Mouse (Mus musculus): Measurements from ENCODE around the gene Gss.
"Not testable (repeated sequence)": the region's sequence is repeated elsewhere in the genome, so short reads cannot be mapped to it uniquely, and the experiment has no call there.

Gss gene

GRCm38 (mm10) chr2:155574700-155575099 is 17.9 kb downstream of the Gss start:
- no peak for DNase-seq (ENCODE audit: low spot score in 2 of 2)

- DNase-seq (ENCODE audit: low spot score in 2 of 2) = no peak
These were observed 18.6 kb downstream of the Gss start for GRCm38 (mm10) chr2:155573996-155574395.

GRCm38 (mm10) chr2:155573001-155573400 is 19.6 kb downstream of the Gss start:
- no peak for DNase-seq (ENCODE audit: low spot score in 2 of 2)

DNA sequence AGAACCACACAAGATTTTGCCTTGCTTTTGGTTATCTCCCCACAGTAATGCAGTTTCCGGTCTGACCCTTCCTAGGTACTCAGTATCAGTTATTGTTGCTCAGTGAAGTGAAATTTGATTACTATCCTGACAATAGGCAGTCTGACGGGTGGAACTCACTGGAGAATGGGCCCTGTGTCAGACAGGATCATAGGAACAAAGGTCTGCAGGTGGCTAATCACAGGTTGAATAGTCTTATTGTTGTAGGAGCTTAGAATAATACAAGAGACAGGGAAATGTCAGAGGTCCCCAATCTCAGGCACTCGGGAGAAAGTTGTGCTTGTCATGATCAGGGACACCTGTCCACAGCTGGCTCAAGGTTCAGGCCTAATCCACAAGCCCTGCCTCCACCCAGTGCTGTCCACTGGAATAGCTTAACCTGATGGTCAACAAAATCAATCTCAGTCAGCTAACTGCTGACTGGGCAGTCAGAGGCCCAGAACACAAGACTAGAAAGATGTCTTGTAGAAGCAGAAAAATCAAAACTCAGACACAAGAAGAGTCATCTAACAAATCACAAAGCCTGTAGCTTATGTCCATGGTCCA is 23.3 kb downstream of the Gss start:
- DNase-seq (ENCODE audit: low spot score in 2 of 2) = no peak

DNA sequence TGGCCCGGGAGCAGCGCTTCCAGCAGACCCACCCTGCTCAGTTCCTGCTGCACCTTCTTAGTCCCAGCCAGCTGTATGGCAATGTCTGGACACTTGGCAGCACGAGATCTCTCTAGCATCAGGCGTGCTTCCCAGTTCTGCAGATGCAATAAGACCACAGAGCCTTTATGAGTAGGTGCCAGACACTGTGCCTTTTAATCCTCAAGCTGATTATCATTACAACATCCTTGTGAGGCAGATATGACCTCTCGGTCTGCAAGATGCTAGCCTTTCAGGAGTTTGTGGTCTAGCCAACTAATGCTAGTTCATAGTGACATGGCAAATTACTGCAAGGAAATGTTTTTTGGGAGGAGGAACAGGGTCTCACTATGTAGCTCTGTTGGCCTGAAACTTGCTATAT is 24.9 kb downstream of the Gss start:
- DNase-seq (ENCODE audit: low spot score in 2 of 2) = no peak

DNA sequence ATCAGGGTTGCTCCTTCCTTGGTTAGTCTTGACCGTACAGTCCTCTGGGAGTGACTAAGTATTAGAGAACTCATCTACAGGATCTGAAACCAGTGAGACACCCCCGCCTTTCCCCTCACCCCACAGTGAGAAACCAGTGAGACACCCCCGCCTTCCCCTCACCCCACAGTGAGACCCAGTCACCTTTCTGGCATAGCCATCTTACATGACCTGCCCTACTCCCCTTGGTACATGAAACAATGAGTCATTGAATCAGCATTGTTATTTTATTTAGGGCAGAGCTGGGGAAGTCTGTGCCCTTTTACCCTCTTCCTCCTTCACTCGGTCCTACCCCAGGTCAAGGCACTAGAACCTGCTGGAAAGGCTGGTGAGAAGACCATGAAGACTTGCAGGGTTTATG is 29.7 kb downstream of the Gss start:
- DNase-seq (ENCODE audit: low spot score in 2 of 2) = no peak

- no peak for DNase-seq (ENCODE audit: low spot score in 2 of 2)
These were observed 30.4 kb downstream of the Gss start for GRCm38 (mm10) chr2:155562209-155562608.

GRCm38 (mm10) chr2:155554426-155554985 is 38.1 kb downstream of the Gss start:
- DNase-seq (ENCODE audit: low spot score in 2 of 2) = no peak

- no peak for DNase-seq (ENCODE audit: low spot score in 2 of 2)
These were observed 39.7 kb downstream of the Gss start for GRCm38 (mm10) chr2:155552949-155553354.

- DNase-seq (ENCODE audit: low spot score in 2 of 2) = no peak
These were observed 40.3 kb downstream of the Gss start for GRCm38 (mm10) chr2:155552336-155552735.

DNA sequence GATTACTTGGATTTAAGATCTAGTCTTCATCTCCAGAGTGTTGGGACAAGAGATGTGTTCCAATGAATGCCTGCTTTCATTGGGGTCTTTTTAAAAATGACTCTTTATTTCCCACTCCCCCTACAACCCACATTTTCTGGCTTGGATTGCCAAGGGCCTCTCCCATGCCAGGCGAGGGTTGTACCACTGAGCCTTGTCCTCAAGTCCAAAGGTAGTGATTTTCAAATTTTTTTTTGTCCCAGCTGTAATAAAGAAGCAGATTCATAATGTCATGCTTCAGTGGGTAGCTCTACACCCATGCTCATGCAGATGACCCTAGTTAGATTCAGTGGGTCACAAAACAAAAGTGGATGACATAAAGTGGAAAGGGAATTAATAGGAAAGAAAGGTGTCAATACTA is 45.7 kb downstream of the Gss start:
- DNase-seq (ENCODE audit: low spot score in 2 of 2) = no peak

DNA sequence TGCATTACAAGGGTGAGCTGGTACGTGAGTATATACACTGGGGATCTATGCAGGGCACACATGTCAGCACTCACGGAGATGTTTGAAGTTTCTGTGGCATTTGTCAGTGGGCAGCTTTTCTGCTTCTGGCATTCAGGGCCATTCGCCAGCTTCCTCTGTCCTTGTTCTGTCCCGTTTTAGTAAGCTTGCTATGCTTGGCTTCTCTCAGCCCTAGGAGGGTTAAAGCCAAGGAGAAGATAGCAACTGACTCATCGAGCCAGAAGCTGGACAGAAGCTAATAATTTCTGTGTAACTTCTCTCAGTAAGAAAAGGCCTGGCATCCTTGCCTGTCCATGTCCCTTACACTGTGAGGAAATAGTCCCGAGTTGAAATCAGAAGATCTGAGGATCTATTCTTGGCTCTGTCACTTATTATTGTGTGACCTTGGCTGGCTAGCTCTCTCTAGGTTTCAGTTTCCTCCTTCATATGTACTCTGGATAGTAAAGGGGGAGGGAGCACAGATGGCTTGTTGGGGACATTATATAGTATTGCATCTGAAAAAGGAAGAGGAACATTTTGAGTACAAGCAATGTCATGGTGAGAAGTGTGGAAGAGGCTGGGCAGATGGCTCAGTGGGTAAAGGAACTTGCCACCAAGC is 51.7 kb downstream of the Gss start:
- DNase-seq (ENCODE audit: low spot score in 2 of 2) = no peak

- DNase-seq (ENCODE audit: low spot score in 2 of 2) = no peak
These were observed 52.9 kb downstream of the Gss start for GRCm38 (mm10) chr2:155539696-155540095.

DNA sequence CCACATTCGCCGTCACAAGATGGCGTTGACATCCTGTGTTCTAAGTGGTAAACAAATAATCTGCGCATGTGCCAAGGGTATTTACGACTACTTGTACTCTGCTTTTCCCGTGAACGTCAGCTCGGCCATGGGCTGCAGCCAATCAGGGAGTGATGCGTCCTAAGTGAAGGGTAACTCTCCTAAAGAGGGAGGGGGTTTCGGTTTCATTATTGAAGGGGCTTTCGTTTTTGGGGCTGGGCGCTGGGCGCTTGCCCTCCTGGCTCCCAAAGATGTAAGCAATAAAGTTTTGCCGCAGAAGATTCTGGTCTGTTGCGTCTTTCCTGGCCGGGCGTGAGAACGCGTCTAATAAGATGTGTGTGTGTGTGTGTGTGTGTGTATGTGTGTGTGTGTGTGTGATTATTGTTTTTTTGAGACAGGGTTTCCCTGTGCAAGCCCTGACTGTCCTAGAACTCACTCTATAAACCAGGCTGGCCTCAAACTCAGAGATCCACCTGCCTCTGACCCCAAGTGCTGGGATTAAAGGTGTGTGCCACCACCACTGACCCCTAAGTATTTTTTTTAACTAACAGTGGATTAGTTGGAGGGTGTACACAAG is 54.0 kb downstream of the Gss start:
- DNase-seq (ENCODE audit: low spot score in 2 of 2) = not testable (repeated sequence)

- DNase-seq (ENCODE audit: low spot score in 2 of 2) = no peak
These were observed 54.7 kb downstream of the Gss start for GRCm38 (mm10) chr2:155537761-155538462.

DNA sequence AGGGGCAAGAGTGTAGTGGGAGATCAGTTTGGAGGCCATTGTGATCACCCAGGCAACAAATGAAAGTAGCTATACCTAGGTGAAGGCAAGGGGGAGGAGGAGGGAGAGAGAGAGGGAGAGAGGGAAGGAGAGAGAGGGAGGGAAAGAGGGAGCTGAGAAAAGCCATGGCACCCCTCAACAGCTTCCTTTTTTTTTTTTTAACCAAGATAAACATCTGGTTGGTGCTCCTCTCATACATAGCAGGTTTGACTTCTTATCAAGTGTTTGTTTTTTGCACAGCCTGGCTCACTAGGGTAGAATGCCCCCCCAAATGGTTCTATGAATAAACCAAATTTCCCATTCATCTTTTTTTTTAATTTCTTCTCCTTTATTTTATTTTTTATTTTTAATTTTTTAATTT is 56.3 kb downstream of the Gss start:
- no peak for DNase-seq (ENCODE audit: low spot score in 2 of 2)

- no peak for DNase-seq (ENCODE audit: low spot score in 2 of 2)
These were observed 65.2 kb downstream of the Gss start for GRCm38 (mm10) chr2:155527367-155527766.

GRCm38 (mm10) chr2:155524378-155524777 is 68.2 kb downstream of the Gss start:
- DNase-seq (ENCODE audit: low spot score in 2 of 2) = no peak

DNA sequence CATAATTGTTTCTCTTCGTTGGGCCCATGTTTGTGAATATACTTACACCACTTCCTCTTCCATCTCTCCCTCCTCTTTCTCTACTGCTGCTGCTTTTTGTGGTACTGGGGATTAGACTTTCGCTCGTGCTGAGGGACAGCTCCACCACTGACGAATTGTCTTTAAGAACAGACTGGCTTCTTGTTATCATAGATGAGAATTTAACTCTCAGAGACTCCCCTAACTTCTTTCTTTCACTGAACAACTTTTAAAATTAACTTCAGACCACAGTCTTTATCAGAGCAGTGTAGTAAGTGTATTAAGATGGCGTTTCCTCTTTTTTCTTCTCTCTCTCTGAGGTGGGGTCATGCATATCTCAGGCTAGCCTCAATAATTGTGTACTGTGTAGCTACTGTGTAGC is 68.9 kb downstream of the Gss start:
- no peak for DNase-seq (ENCODE audit: low spot score in 2 of 2)

GRCm38 (mm10) chr2:155518531-155519270 is 73.9 kb downstream of the Gss start:
- no peak for DNase-seq (ENCODE audit: low spot score in 2 of 2)

GRCm38 (mm10) chr2:155517455-155518423 is 74.9 kb downstream of the Gss start, which contains the start of the genes Acss2 and Ggt7:
Gene Acss2, plus strand, starts transcription at chr2:155517948.
Gene Ggt7, minus strand, starts transcription at chr2:155518237.
- DNase-seq (ENCODE audit: low spot score in 2 of 2) = peak; percentile 93 to 94

All from spleen, postnatal 14 days (tissue).